Mouse (Mus musculus): ENCODE results near the gene Prokr2. TPM values are rescaled to one million over a fixed set of nuclear protein-coding genes. Genes with fewer than 3 reads are reported as not detected.
"Not testable (repeated sequence)": the region's sequence is repeated elsewhere in the genome, so short reads cannot be mapped to it uniquely, and the experiment has no call there.

Prokr2 gene
- polyA plus RNA-seq, 1 experiment, result not detected

- no peak overlapping the region for H3K4me3 ChIP-seq (ENCODE audit: insufficient read depth, low read depth, low read length)
- H3K4me1 ChIP-seq (ENCODE audit: control insufficient read depth, insufficient read depth, insufficient read length, low read length), result no peaks in the 10 kb centered on the region
Measured at GRCm38 (mm10) chr2:132378602-132379150, 6.6 kb downstream of the Prokr2 start.

DNA sequence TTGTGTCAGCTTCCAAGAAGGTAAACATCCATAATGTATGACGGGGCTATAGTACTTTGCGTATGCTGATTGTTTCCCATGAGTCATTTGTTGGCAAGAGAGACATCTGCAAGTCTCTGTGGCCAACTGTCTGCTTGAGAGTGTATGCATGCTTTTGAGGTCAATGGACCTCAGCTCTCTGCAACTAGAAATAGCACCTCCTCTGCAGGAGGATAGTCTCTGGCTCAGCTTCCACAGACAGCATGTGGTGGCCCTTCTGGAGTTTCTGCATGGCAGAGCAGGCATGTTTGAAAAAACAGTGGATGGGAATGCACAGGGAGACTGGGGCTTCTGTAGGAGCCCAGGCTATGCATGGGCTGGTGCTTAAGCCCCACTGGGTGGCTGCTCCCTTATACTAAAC lies 7.8 kb downstream of the Prokr2 start:
- H3K27ac ChIP-seq (replicated peaks; ENCODE audit: low read depth, low read length), result no peak overlapping the region
- no peak overlapping the region for H3K4me3 ChIP-seq (ENCODE audit: insufficient read depth, low read depth, low read length)
- no peaks in the 10 kb centered on the region for H3K4me1 ChIP-seq (ENCODE audit: control insufficient read depth, insufficient read depth, insufficient read length, low read length)

More at GRCm38 (mm10) chr2:132378602-132379150, 6.6 kb downstream of the Prokr2 start:
- no peak overlapping the region for H3K27ac ChIP-seq (replicated peaks; ENCODE audit: low read depth, low read length)

GRCm38 (mm10) chr2:132375721-132376120 lies 9.5 kb downstream of the Prokr2 start:
- Histone ChIP-seq H3K27ac (replicated peaks; ENCODE audit: low read depth, low read length) (no peak overlapping the region), H3K4me1 (ENCODE audit: control insufficient read depth, insufficient read depth, insufficient read length, low read length) (no peaks in the 10 kb centered on the region), H3K4me3 (ENCODE audit: insufficient read depth, low read depth, low read length) (no peak overlapping the region)

DNA sequence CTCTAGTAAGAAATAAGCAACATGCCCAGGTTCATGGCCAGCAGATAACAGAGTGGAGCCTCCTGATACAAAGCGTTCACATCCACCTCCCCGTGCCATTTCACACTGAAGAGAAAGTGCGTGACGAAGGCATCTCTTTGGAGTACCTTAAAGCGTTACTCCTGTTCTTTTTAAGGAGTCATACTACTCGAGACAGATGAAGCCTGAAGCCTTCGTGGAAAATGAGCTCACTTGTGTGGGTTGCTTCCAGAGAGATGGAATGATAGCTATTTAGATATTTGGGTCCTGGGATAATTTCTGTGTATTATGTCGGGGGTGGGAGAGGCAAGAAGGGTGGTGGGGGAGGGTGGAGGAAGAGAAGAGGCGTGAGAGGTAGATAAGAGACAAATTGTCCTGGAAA lies 10.1 kb downstream of the Prokr2 start:
- H3K27ac ChIP-seq (replicated peaks; ENCODE audit: low read depth, low read length), result no peak overlapping the region
- H3K4me1 ChIP-seq (ENCODE audit: control insufficient read depth, insufficient read depth, insufficient read length, low read length), result no peaks in the 10 kb centered on the region
- H3K4me3 ChIP-seq (ENCODE audit: insufficient read depth, low read depth, low read length), result no peak overlapping the region

DNA sequence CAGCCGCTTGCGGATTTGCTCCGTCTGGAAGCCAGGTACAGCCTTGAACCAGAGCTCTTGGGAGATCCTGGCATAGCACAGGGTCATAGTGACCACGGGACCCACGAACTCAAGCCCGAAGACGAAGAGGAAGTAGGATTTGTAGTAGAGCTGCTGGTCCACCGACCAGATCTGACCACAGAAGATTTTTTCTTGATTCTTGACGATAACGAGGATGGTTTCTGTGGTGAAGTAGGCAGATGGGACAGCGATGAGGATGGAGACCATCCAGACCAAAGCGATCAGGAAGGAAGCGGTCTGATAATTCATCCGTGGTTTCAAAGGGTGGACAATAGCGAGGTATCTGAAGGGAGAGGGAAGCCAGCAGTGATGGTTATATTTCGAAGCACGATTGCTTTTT lies 11.5 kb downstream of the Prokr2 start:
- H3K4me3 ChIP-seq (ENCODE audit: insufficient read depth, low read depth, low read length), result no peak overlapping the region
- no peaks in the 10 kb centered on the region for H3K4me1 ChIP-seq (ENCODE audit: control insufficient read depth, insufficient read depth, insufficient read length, low read length)
- no peak overlapping the region for H3K27ac ChIP-seq (replicated peaks; ENCODE audit: low read depth, low read length)

DNA sequence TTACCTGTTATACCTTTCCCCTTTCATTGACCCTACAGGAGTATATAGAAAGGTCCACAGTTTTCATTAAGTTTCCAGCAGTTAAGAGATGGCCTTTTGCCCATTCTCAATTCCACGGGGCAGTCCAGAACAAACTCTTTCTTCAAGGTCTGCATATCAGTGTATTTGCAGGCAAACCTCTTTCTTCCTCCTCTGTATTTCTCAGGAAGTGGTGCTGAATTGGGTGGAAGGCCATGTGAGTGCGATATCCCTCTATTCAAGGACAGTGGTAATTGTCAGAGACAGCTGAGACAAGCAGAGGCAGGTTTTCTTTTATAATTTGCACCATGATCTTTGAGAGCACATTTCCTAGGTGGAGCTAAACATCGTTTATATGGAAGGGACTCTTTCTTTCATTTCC lies 16.8 kb downstream of the Prokr2 start:
- H3K4me3 ChIP-seq (ENCODE audit: insufficient read depth, low read depth, low read length), result no peak overlapping the region
- no peak overlapping the region for H3K27ac ChIP-seq (replicated peaks; ENCODE audit: low read depth, low read length)
- H3K4me1 ChIP-seq (ENCODE audit: control insufficient read depth, insufficient read depth, insufficient read length, low read length), result no peaks in the 10 kb centered on the region

DNA sequence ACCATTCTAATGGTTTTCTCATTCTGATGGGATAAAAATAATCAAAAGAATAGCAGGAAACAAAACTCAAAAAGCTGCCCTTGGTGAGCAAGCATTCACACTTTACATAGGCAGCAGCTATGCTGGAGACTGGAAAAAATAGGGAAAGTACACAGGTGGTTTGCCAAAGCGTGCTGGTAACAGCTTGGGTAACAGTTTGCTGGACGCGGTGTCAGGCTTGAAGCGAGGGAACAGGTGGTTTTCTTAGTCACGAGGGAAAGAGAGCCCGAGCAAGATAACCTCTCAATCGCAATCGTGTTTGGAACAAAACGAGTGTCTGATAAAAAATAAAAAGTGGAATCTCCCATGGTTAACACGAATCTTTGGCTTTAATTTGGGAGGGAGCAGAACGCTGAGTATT lies 41.4 kb downstream of the Prokr2 start:
- H3K4me1 ChIP-seq (ENCODE audit: control insufficient read depth, insufficient read depth, insufficient read length, low read length), result no peaks in the 10 kb centered on the region
- no peak overlapping the region for H3K4me3 ChIP-seq (ENCODE audit: insufficient read depth, low read depth, low read length)
- no peak overlapping the region for H3K27ac ChIP-seq (replicated peaks; ENCODE audit: low read depth, low read length)

- Histone ChIP-seq H3K4me1 (ENCODE audit: control insufficient read depth, insufficient read depth, insufficient read length, low read length) (no peaks in the 10 kb centered on the region), H3K4me3 (ENCODE audit: insufficient read depth, low read depth, low read length) (no peak overlapping the region), H3K27ac (replicated peaks; ENCODE audit: low read depth, low read length) (no peak overlapping the region)
Measured at GRCm38 (mm10) chr2:132341293-132341692, 44.0 kb downstream of the Prokr2 start.

- H3K4me3 ChIP-seq (ENCODE audit: insufficient read depth, low read depth, low read length), result no peak overlapping the region
- H3K27ac ChIP-seq (replicated peaks; ENCODE audit: low read depth, low read length), result no peak overlapping the region
- no peaks in the 10 kb centered on the region for H3K4me1 ChIP-seq (ENCODE audit: control insufficient read depth, insufficient read depth, insufficient read length, low read length)
Measured at GRCm38 (mm10) chr2:132340350-132340749, 44.9 kb downstream of the Prokr2 start.

- Histone ChIP-seq H3K27ac (replicated peaks; ENCODE audit: low read depth, low read length) (no peak overlapping the region), H3K4me1 (ENCODE audit: control insufficient read depth, insufficient read depth, insufficient read length, low read length) (no peaks in the 10 kb centered on the region), H3K4me3 (ENCODE audit: insufficient read depth, low read depth, low read length) (no peak overlapping the region)
Measured at GRCm38 (mm10) chr2:132337202-132337601, 48.0 kb downstream of the Prokr2 start.

DNA sequence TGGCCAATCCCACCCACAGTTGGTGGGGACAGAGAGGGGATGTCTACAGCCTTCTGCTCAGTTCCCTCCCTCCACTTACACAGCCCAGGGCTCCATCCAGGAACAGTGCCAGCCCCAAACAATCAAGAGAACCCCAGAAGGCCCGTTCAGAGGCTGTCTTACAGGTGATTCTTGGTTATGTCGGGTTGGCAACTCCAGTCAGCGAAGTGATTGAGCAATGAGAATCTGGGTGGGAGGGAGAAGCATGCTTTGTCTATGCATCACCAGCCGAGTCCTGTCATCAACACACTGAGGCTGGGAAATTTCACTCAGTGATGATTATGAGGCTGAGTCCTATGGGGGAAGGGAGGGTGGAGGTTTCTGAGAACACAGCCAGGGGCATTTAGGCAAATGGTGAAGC lies 61.7 kb downstream of the Prokr2 start:
- no peak overlapping the region for H3K27ac ChIP-seq (replicated peaks; ENCODE audit: low read depth, low read length)
- no peak overlapping the region for H3K4me3 ChIP-seq (ENCODE audit: insufficient read depth, low read depth, low read length)
- no peaks in the 10 kb centered on the region for H3K4me1 ChIP-seq (ENCODE audit: control insufficient read depth, insufficient read depth, insufficient read length, low read length)

DNA sequence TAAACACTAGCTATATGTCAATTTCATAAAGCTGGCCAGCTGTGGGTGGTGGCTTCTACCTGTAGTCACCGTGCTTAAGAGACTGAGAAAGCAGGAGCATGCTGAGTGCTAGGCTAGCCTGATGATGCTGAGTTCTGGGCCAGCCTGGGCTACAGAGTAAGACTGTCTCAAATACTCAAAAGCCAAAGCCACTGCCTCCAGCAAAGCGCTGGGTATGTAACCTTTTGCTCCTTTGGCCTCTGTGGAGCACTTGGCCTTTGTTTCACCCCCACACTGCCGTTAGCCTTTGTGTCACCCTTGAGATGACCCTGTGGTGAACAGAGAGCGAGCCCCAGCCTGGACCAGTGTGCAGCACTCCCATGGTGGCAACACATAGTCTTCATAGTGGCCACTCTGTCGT lies 64.7 kb downstream of the Prokr2 start:
- Histone ChIP-seq H3K27ac (replicated peaks; ENCODE audit: low read depth, low read length) (no peak overlapping the region), H3K4me1 (ENCODE audit: control insufficient read depth, insufficient read depth, insufficient read length, low read length) (no peaks in the 10 kb centered on the region), H3K4me3 (ENCODE audit: insufficient read depth, low read depth, low read length) (no peak overlapping the region)

DNA sequence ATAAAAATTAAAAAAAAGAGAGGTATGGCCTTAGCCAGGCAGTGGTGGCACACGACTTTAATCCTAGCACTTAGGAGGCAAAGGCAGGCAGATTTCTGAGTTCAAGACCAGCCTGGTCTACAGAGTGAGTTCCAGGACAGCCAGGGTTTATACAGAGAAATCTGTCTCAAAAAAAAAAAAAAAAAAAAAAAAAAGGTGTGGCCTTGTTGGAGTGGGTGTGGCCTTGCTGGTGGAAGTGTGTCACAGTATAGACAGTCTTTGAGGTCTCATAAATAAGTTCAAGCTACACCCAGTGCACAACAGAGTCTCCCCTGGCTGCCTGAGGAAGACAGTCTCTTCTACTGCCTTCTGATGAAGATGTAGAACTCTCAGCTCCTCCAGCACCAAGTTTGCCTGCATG lies 68.1 kb downstream of the Prokr2 start:
- Histone ChIP-seq H3K4me1 (ENCODE audit: control insufficient read depth, insufficient read depth, insufficient read length, low read length) (no peaks in the 10 kb centered on the region), H3K4me3 (ENCODE audit: insufficient read depth, low read depth, low read length) (no peak overlapping the region), H3K27ac (replicated peaks; ENCODE audit: low read depth, low read length) (no peak overlapping the region)

- H3K4me3 ChIP-seq (ENCODE audit: insufficient read depth, low read depth, low read length), result no peak overlapping the region
Measured at GRCm38 (mm10) chr2:132316041-132316808, 69.0 kb downstream of the Prokr2 start.

DNA sequence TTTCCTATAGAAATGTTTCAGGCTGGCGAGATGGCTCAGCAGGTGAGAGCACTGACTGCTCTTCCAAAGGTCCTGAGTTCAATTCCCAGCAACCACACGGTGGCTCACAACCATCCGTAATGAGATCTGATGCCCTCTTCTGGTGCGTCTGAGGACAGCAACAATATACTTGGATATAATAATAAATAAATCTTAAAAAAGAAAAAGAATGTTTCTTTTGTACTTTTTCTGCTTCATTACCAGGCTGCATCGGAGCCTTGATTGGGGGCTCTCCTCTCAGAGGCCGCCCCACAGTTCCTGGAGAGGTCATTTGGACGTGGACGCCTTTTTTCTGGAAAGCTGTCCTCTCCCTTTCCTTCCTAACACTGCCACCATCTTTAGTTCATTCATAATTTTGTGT lies 71.2 kb downstream of the Prokr2 start:
- not testable (repeated sequence) for H3K4me3 ChIP-seq (ENCODE audit: insufficient read depth, low read depth, low read length); H3K4me1 ChIP-seq (ENCODE audit: control insufficient read depth, insufficient read depth, insufficient read length, low read length); H3K27ac ChIP-seq (replicated peaks; ENCODE audit: low read depth, low read length)

More at GRCm38 (mm10) chr2:132316041-132316808, 69.0 kb downstream of the Prokr2 start:
- Histone ChIP-seq H3K4me1 (ENCODE audit: control insufficient read depth, insufficient read depth, insufficient read length, low read length) (no peaks in the 10 kb centered on the region), H3K27ac (replicated peaks; ENCODE audit: low read depth, low read length) (no peak overlapping the region)

- no peaks in the 10 kb centered on the region for H3K4me1 ChIP-seq (ENCODE audit: control insufficient read depth, insufficient read depth, insufficient read length, low read length)
- no peak overlapping the region for H3K27ac ChIP-seq (replicated peaks; ENCODE audit: low read depth, low read length)
- H3K4me3 ChIP-seq (ENCODE audit: insufficient read depth, low read depth, low read length), result no peak overlapping the region
Measured at GRCm38 (mm10) chr2:132313568-132313967, 71.7 kb downstream of the Prokr2 start.
